Mouse (Mus musculus): ENCODE measurements around the gene Kcnab1.

Kcnab1 gene

GRCm38 (mm10) chr3:65108945-65109921 is at the start of gene Kcnab1:
TSS of gene Kcnab1 (plus strand) at chr3:65109384.
- peak; percentile 64 to 67 for DNase-seq (ENCODE audit: low spot score in 2 of 2)

DNA sequence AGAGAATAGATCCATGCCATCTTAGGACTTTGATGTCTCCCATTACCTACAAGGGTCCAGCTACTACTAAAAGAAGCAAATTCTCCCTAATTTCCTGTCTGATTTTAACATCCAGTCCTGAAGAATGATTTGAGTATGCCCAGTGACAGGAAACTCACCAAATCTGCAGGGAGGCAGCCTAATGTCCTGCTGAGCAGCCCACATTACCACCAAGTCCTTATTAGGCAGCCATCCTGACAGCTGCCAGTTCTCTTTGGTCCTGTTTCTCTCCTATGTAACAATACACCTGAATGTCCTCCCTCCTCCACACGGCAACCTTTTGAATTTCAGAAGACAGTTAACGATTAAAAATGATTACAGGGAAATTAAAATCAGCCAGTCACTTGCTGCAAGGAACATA is 20.9 kb upstream of the Kcnab1 start:
- DNase-seq (ENCODE audit: low spot score in 2 of 2): no peak

- no peak for DNase-seq (ENCODE audit: low spot score in 2 of 2)
Observed at GRCm38 (mm10) chr3:65104117-65104516, 5.1 kb upstream of the Kcnab1 start.

- DNase-seq (ENCODE audit: low spot score in 2 of 2): no peak
Observed at GRCm38 (mm10) chr3:65110190-65110589, 1.0 kb downstream of the Kcnab1 start.

- DNase-seq (ENCODE audit: low spot score in 2 of 2): no peak
Observed at GRCm38 (mm10) chr3:65111176-65111575, 2.0 kb downstream of the Kcnab1 start.

DNA sequence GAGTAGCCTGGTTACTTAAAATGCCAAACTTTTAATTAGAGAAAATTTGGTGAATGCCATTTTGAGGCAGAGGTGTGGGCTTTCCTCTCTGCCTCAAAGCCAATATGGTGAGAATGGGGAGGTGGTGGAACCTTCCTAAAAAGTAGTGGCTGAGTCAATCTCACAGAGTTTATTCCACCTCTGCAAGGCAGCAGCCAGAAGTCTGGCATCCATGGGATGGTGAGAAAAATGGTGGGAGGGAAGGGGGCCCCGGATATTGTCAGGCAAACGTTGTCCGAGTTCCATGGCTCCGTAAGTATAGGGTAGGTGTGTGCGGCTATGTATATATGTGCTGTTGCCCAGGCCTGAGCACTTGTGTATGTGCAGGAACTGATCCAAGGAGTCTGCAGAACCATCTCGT is 6.0 kb downstream of the Kcnab1 start:
- no peak for DNase-seq (ENCODE audit: low spot score in 2 of 2)

GRCm38 (mm10) chr3:65116958-65117357 is 7.8 kb downstream of the Kcnab1 start:
- no peak for DNase-seq (ENCODE audit: low spot score in 2 of 2)

- no peak for DNase-seq (ENCODE audit: low spot score in 2 of 2)
Observed at GRCm38 (mm10) chr3:65117365-65117764, 8.2 kb downstream of the Kcnab1 start.

GRCm38 (mm10) chr3:65124975-65125374 is 15.8 kb downstream of the Kcnab1 start:
- peak; percentile 73 to 84 for DNase-seq (ENCODE audit: low spot score in 2 of 2)

DNA sequence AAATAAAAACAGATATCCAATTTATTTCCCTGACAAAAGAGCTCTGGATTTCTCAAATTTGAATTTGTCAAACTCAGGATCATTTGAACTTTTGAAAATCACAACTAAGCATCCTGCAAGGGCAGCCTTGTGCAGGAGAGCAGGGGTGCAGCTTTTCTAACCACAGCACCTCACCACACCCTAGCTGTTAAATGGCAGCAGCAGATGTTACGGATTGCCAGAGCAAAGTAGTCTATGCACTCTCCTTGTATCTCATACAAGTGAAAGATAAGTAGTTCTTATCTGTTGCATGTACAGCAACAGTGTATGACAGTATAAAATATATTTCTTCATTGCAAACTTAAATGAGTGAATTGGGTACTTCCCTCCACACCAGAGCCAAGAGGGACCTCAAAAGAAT is 20.4 kb downstream of the Kcnab1 start:
- DNase-seq (ENCODE audit: low spot score in 2 of 2): no peak

DNA sequence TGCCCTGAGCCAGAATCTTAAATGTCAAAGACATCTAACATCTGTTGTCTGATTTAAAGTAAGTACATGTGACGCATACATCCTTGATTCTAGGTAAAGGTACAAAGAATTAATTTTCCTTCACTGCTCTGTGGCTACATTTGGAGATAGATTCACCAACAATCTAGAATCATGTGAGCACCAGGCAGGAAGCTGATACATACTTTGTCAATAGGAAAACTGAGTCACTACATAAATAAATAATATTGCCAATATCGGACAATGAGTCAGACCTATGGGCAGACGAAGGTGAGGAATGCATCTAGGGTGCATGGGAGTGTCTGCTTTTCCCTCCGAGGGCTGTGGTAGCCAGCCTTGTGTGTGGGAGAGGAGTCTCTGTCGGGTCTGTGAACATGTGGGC is 25.7 kb downstream of the Kcnab1 start:
- no peak for DNase-seq (ENCODE audit: low spot score in 2 of 2)

DNA sequence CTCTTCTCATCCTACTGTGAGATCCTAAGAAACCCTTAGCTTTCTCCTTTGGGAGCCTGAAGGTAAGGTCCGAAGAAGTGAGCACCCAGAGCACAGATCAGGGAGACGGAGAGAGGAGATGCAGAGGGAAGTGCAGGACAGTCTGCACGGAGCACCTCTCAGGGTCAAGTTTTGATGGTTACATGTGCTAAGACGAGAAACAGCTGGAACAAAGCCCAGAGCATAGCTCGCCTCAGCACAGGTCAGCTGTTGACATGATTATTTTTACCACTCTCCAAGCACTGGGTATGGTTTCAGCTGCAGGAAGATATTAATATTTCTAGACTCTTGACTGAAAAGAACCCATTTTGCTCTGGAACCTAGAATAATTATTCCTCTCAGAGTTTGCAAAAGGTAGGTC is 27.7 kb downstream of the Kcnab1 start:
- no peak for DNase-seq (ENCODE audit: low spot score in 2 of 2)

- no peak for DNase-seq (ENCODE audit: low spot score in 2 of 2)
Observed at GRCm38 (mm10) chr3:65138739-65139138, 29.6 kb downstream of the Kcnab1 start.

DNA sequence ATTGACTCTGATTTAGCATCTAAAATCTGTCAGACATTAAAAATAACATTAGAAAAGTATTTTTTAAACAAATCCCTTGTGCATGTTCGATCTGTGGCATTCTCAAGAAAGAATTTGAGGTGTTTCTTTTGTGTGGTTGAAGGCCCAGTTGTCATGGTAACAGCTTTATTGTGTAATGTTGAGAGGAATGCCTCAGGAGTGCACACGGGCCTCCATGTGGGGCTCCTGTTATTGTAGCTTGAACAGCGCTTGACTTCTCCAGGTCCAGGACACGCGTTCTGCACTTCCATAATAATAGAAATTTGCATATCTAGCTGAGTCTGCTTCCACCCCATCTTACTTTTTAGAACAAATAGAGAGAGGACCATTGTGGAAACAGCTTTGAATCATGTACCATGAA is 36.0 kb downstream of the Kcnab1 start:
- no peak for DNase-seq (ENCODE audit: low spot score in 2 of 2)

- DNase-seq (ENCODE audit: low spot score in 2 of 2): no peak
Observed at GRCm38 (mm10) chr3:65151808-65152207, 42.6 kb downstream of the Kcnab1 start.

GRCm38 (mm10) chr3:65172964-65173363 is 63.8 kb downstream of the Kcnab1 start:
- no peak for DNase-seq (ENCODE audit: low spot score in 2 of 2)

DNA sequence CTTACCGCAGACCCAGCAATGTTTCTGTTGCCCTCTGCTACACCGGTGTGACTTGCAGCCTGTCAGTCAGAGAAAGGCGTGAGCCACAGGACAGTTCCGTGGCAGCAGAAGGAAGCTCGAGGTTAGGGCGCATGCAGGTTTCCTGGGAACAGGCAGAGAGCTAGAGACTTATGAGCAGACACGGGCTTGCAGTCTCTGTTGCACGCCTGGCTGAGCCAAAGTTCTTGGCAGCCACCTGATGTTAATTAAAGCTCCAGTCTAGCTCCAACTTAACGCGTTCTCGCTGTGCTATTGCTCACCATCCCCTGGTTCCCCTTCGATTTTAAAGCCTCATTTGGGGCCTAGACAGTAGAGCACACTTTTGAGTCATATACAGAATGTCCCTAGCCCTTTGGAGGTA is 65.4 kb downstream of the Kcnab1 start:
- peak; percentile 57 to 65 for DNase-seq (ENCODE audit: low spot score in 2 of 2)

GRCm38 (mm10) chr3:65175819-65176218 is 66.6 kb downstream of the Kcnab1 start:
- DNase-seq (ENCODE audit: low spot score in 2 of 2): peak; percentile 25 to 30

DNA sequence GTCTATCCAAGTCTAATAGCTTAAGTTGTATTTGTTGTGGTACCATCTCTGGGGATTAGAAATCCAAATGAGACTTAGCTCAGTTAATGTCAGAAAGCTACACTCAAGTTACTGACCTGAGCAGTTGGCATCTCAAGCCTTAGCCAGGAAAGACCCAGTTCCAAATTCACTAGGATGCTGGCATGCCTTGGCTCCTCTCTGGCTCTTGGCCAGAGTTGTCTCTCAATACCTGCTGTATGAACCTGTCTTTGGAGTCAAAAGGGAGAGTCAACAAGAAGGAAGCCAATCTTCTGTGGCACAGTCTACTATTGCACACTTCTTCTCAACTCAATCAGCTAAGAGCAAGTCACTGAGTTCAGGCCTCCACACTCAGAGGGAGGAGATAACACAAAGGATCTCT is 67.7 kb downstream of the Kcnab1 start:
- DNase-seq (ENCODE audit: low spot score in 2 of 2): no peak

GRCm38 (mm10) chr3:65187833-65188698 is 78.9 kb downstream of the Kcnab1 start:
- peak in 1 of 2 experiments; percentile 39 for DNase-seq (ENCODE audit: low spot score in 2 of 2)

- no peak for DNase-seq (ENCODE audit: low spot score in 2 of 2)
Observed at GRCm38 (mm10) chr3:65200611-65201010, 91.4 kb downstream of the Kcnab1 start.

- peak in 1 of 2 experiments; percentile 11 for DNase-seq (ENCODE audit: low spot score in 2 of 2)
Observed at GRCm38 (mm10) chr3:65203361-65204117, 94.4 kb downstream of the Kcnab1 start.

Measured in right cerebral cortex, postnatal 10 days (tissue).